Mouse (Mus musculus) B cell, adult 2 months (primary cell): ENCODE results near the gene Elovl3.
"Not testable (repeated sequence)": the region's sequence is repeated elsewhere in the genome, so short reads cannot be mapped to it uniquely, and the experiment has no call there.

Source experiments
- DNase-seq, 2 experiments: peaks; one replicate each; pipeline ENCODE4 v3.0.0; 2022

Gene Elovl3

GRCm38 (mm10) chr19:46131694-46132525 is at the start of gene Elovl3:
TSS of gene Elovl3 (plus strand) at chr19:46131897.
- DNase-seq: peak; percentile 14 to 20

- no peak for DNase-seq
Measured at GRCm38 (mm10) chr19:46085185-46085584, 46.5 kb upstream of the Elovl3 start.

DNA sequence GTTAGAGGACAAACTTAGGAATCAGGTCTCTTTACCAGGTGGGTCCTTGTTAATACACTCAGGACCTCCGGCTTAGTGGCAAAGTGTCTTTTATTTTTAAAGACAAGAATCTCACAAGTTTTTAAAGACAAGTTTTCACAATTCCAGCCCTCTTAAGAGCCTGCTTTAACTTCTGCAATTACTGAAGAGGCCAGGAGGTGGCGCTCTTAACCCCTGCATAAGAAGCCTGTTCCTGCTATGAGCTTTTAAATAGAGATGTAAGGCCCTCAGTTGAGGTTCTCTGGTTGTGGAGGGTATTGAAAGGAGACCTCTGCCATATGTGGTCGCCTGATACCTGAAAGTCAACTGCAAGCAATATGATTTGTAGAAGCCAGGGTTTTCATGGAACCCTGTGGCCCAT is 45.4 kb upstream of the Elovl3 start:
- peak; percentile 74 to 77 for DNase-seq

DNA sequence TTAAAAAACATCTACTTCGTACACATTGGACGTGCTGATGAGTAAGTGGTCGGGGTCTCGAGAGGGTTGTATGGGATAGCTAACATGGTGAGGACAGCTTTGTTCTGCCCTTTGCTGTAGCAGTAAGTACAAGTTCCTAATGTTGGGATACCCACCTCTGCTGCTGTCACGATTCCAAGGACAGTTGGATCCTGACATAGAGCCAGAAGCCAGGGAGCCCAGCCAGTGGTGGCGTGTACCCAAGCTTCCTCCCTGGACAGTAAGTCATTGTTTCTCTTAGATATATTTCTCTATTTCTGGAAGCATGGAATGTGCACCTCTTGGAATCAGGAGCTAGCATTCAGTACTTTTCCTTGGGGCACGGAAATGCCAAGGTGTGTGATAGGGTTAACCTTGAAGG is 43.8 kb upstream of the Elovl3 start:
- no peak for DNase-seq

DNA sequence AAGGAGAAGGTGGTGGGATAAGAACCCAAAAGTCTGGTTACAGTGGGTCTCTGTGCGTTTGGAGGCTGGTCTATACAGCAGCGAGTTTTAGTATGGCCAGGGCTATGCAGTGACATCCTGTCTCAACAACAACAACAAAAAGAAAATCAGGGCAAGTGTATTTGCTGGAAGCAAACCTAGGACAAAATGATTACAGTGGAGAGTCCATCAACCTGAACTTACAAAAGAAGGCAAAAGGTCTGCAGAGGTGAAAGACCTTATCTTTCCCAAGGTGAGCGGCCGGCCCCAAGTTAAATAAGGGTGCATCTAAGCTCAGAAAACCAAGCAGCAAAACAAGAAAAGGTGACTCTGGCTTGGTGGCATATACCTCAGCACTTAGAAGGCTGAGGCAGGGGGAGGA is 40.1 kb upstream of the Elovl3 start:
- no peak for DNase-seq

GRCm38 (mm10) chr19:46094144-46094543 is 37.6 kb upstream of the Elovl3 start:
- no peak for DNase-seq

DNA sequence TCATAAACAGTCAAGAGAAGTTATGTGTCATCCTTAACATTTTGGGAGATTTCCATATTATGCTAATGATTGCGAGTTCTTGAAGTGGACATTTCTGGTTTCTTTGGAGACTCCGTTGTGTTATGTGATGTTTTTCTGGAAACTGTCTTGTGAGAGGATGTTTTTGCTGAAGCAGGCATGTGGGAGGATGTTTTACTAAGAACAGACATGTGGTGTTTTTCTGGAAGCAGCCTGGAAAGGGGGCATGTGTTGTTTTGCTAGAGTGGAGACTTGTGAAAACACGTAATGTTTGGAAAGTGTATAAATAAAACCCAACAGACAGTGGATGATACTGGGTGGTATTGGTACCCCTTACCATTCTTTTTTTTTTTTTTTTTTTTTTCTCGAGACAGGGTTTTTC is 36.4 kb upstream of the Elovl3 start:
- DNase-seq: no peak

GRCm38 (mm10) chr19:46096396-46096795 is 35.3 kb upstream of the Elovl3 start:
- no peak for DNase-seq

GRCm38 (mm10) chr19:46099561-46099960 is 32.1 kb upstream of the Elovl3 start:
- no peak for DNase-seq

DNA sequence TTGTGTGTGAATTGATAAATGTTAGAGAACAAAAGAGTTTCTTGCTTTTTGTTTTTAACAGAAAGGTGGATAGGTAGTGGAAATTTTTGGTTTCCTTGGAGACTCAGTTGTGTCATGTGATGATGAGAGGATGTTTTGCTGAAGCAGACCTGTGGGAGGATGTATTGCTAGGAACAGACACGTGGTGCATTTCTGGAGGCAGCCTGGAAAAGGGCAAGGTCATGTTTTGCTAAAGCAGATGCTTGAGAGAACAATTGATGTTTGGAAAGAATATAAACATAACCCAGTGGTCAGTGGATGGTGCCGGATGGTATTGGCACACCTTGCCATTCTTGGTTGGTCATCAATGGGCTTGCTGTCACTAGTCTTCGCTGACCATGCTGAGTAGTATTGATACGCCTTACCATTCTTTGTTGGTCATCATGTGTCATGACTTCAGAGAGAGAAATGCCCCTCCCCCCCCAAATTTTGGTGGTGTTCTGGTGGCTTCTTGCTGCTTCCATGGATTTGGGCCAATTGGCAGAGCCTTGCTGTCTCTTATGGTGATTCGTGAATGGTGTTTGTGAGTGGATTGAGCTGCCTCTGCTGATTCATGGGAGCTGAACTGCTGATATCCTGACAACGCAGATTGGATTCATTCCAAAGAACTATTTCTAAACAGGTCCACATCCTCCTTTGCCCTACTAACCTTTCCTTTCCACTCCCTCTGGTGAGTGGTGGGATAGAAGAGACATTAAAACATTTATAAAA is 28.1 kb upstream of the Elovl3 start:
- no peak for DNase-seq

GRCm38 (mm10) chr19:46104187-46104557 is 27.5 kb upstream of the Elovl3 start:
- no peak for DNase-seq

DNA sequence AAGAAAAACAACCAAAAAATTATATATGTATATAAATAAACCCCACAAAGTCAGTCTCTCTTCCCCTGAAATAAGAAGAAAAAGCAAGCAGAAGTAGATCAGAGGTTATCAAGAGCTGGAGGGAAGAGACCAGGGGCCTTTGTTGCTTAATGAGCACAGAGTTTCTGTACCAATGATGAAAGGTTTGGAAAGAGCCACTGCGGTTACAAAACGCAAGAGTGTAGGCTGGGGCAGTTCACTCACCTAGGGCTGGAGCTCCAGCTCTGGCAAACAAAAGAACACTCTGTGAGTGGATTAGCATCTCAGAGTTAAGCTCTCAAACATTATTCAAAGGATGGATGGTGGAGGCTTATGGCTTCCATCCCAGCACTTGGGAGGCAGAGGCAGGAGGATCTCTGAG is 21.5 kb upstream of the Elovl3 start:
- DNase-seq: no peak

DNA sequence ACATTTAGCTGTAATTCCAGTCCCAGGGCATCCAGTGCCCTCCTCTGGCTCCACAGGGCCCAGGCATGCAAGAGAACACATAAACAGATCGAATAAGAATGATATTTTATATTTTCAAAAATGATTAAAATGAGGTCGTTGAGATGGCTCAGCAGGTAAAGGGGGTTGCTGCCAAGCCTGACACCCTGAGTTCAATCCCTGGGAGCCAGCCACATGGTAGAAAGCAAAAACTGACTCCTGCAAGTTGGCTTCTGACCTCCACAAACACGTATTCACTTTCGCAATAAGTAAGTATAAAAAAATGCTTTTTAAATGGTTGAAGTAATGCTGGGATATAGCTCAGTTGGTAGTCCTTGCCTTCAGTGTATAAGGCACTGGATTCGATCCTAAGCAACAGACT is 20.9 kb upstream of the Elovl3 start:
- no peak for DNase-seq

- peak in 1 of 2 experiments; percentile 7 for DNase-seq
Measured at GRCm38 (mm10) chr19:46114617-46115016, 17.1 kb upstream of the Elovl3 start.

DNA sequence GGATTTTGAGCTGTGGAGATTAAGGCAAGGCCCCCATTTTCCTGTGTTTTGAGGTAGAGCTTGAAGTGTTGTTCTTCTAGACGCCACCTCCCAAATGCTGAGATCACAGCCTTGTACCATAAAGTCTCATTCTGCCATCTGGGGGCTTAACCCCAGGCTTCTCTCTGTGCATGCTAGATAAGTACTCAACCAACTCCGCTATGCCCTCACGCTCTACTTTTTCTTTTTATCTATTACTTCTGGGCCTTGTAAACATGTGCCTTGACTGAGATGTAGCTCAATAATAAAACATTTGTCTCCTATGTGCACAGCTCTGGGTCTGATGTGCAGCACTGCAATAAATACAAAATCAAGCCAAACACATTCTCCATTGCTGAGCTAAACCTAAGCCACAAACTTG is 12.2 kb upstream of the Elovl3 start:
- DNase-seq: no peak

DNA sequence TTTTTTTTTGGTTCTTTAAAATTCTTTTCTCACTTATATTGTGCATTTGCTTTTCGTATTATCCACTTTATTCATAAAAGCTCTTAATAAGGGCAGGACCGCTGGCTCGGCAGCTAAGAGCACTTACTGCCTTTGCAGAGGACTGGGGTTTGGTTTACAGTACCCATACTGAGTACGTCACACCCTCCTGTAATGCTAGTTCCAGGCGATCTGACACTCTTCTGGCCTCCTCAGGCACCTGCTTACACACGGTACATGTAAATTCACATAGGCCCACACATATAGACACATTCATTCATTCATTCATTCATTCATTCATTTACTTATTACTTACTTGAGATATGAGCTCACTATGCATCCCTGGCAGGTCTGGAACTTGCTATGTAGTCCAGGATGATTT is 10.8 kb upstream of the Elovl3 start:
- no peak for DNase-seq

DNA sequence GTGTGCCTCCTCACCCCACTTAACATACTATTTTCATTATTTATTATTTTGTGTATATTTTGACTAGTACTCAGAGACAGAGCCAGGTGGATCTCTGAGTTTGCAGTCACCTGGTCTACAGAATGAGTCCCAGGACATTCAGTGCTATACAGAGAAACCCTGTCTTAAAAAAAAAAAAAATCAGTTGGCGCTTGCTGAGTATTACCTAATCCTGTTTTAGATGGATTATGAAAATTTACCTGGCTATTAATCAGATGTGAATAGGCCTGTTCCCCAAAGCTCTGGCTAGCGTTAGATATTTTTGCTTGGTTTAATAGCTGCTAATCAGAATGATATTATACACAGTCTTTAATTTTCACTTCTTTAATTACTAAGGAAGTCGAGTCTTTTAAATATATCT is 7.8 kb upstream of the Elovl3 start:
- DNase-seq: no peak

GRCm38 (mm10) chr19:46124651-46125050 is 7.0 kb upstream of the Elovl3 start:
- no peak for DNase-seq

DNA sequence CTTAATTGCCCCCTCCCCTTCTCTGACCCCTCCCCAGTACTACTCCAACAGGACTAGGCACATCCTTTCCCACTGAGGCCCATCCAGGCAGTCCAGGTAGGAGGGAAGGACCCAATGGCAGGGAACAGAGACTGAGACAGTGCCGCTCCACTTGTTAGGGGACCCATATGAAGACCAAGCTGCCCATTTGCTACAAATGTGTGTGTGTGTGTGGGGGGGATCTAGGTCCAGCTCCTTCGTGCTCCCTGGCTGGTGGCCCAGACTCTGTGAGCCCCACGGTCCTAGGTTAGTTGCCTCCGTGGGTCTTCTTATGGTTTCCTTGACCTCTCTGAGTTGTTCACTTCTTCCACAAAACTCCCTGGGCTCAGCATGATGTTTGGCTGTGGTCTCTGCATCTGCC is 5.4 kb upstream of the Elovl3 start:
- DNase-seq: no peak

- DNase-seq: not testable (repeated sequence)
Measured at GRCm38 (mm10) chr19:46129737-46130136, 2.0 kb upstream of the Elovl3 start.

- no peak for DNase-seq
Measured at GRCm38 (mm10) chr19:46131283-46131682, 414 bp upstream of the Elovl3 start.

- DNase-seq: no peak
Measured at GRCm38 (mm10) chr19:46132577-46132976, 880 bp downstream of the Elovl3 start.

DNA sequence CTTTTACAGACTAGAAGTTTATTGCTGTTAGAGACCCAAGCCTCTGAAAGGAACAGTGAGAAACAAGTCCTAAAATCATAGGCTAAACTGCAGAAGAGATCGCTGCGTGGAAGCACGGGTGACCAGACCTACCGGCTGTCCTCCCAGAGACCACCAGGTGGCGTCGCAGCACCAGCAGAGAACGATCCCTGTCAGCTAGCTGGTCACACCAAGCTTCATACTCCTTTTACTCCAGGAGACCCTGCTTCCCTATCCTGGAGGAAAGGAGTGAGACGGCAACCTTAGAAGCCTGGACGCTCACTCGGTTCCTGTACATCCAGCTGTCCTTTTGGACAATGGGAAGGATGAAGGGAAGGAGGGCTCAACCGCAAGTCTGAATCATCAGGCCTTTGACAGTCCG is 3.6 kb downstream of the Elovl3 start:
- peak; percentile 93 for DNase-seq
